Mouse (Mus musculus): ENCODE data around the gene Crybg1.

GRCm38 (mm10) chr10:44176548-44176947 lies 27.9 kb upstream of the Crybg1 start:
- TF ChIP-seq CTCF (IDR thresholded peaks at IDR 0.05; ENCODE audit: low read depth) (no peak), EP300 (IDR thresholded peaks at IDR 0.05; ENCODE audit: low read depth) (no peak)
